Mouse (Mus musculus) limb, embryonic 13.5 days (tissue): ENCODE measurements around the gene Crls1. TPM values are rescaled to one million over a fixed set of nuclear protein-coding genes. Genes with fewer than 3 reads are reported as not detected.
A peak's percentile ranks its signal among the peaks of the same experiment; 100 is the strongest.

Experiments used
- ATAC-seq: fragments of 200-750 bp; cut with Nextera tagmentation; 2 replicates; pipeline ENCODE4 v1.8.0; 2017; ENCODE audit warnings: low read depth, moderate number of reproducible peaks, moderate TSS enrichment; ENCODE audit not compliant: low FRiP score
- H3K27ac ChIP-seq: fragments of 300-500 bp; sonication (generic); 2 replicates; pipeline ENCODE4 v1.5.1; 2015; ENCODE audit warnings: inconsistent platforms, mild to moderate bottlenecking, moderate library complexity
- H3K27me3 ChIP-seq: fragments of 300-500 bp; sonication (generic); 2 replicates; pipeline ENCODE4 v1.6.1; 2015; ENCODE audit warnings: mild to moderate bottlenecking, inconsistent platforms
- H3K36me3 ChIP-seq: fragments of 300-500 bp; sonication (generic); 2 replicates; pipeline ENCODE4 v1.6.1; 2015; ENCODE audit warnings: inconsistent platforms, mild to moderate bottlenecking, moderate library complexity
- H3K4me1 ChIP-seq: fragments of 300-500 bp; sonication (generic); 2 replicates; pipeline ENCODE4 v1.6.1; 2015; ENCODE audit warnings: inconsistent platforms
- H3K4me2 ChIP-seq: fragments of 300-500 bp; sonication (generic); replicated peaks from 2 replicates; pipeline ENCODE4 v1.6.1; 2015; ENCODE audit warnings: inconsistent platforms, mild to moderate bottlenecking, moderate library complexity
- H3K4me3 ChIP-seq: fragments of 300-500 bp; sonication (generic); 2 replicates; pipeline ENCODE4 v1.5.1; 2015; ENCODE audit warnings: moderate library complexity, mild to moderate bottlenecking, inconsistent platforms
- H3K9ac ChIP-seq: fragments of 300-500 bp; sonication (generic); 2 replicates; pipeline ENCODE4 v1.6.1; 2015; ENCODE audit warnings: mild to moderate bottlenecking, inconsistent platforms
- H3K9me3 ChIP-seq: fragments of 300-500 bp; sonication (generic); 2 replicates; pipeline ENCODE4 v1.6.1; 2016; ENCODE audit warnings: inconsistent platforms
- WGBS: fragments of 180-500 bp; shearing (Covaris S2); methylation state at CpG from one replicate; pipeline ENCODE4 v1.1.7; 2015; 5-methylcytosine and 5-hydroxymethylcytosine counted together
- polyA plus RNA-seq: library from polyadenylated mRNA; unstranded; fragments of >200 nt; fragmentation: Nextera tagmentation; extraction: Ambion mirVana; gene quantifications from 2 replicates; pipeline ENCODE4 v1.2.1, GENCODE M21; 2015

Crls1 gene
- polyA plus RNA-seq, 1 experiment from 2014 or later: 14.9 TPM

DNA sequence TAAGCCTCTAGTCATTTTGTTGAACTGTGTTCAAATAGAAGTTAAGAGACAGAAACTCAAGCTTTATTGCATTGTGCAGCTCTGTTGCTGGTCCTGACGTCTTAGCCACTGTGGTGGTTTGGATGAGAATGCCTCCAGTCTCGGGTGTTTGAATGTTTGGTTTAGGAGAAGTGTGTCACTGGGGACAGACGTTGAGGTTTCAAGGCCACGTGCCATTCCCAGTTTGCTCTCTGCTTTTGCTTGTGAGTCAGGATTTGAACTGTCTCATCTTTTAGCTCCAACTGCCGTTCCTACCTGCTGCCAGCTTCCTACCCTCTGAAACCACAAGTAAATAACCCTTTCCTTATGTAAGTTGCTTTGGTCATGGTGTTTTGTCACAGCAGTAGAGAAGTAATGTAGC lies 21.1 kb downstream of the Crls1 start:
- Histone ChIP-seq H3K9ac (no peak overlapping the region), H3K36me3 (peaks cover 33% of the 10 kb centered on the region), H3K27me3 (no peaks in the 10 kb centered on the region), H3K9me3 (no peaks in the 10 kb centered on the region), H3K4me1 (no peaks in the 10 kb centered on the region), H3K4me2 (no peak overlapping the region), H3K27ac (no peak overlapping the region), H3K4me3 (no peak overlapping the region)
- 79% methylated on average over 5 of the region's 5 CpGs for WGBS
- ATAC-seq: no peak

DNA sequence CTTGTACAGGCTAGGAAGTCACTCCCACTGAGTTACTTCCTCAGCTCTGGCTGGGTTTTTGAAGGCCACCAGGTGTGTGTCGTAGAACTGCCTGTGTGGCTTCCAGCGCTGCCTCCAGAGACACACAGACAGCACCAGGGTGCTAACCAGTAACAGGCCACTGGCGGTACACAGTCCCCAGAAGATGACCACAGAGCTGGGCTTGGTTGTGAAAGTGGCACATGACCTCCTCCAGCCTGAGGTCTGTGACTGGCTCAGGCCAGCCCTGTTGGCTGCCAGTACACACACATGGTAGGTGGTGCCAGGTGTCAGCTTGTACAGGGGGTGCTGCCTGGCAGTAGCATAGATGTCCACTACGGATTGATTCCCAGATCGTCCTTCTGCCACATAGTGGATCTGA lies 23.2 kb downstream of the Crls1 start:
- ATAC-seq: no peak
- H3K4me2 ChIP-seq: no peak overlapping the region
- H3K36me3 ChIP-seq: peaks cover 21% of the 10 kb centered on the region
- no peak overlapping the region for H3K9ac ChIP-seq
- H3K4me3 ChIP-seq: no peak overlapping the region
- no peak overlapping the region for H3K27ac ChIP-seq
- H3K27me3 ChIP-seq: no peaks in the 10 kb centered on the region
- H3K4me1 ChIP-seq: no peaks in the 10 kb centered on the region
- 81% methylated on average over 5 of the region's 5 CpGs for WGBS
- no peaks in the 10 kb centered on the region for H3K9me3 ChIP-seq

DNA sequence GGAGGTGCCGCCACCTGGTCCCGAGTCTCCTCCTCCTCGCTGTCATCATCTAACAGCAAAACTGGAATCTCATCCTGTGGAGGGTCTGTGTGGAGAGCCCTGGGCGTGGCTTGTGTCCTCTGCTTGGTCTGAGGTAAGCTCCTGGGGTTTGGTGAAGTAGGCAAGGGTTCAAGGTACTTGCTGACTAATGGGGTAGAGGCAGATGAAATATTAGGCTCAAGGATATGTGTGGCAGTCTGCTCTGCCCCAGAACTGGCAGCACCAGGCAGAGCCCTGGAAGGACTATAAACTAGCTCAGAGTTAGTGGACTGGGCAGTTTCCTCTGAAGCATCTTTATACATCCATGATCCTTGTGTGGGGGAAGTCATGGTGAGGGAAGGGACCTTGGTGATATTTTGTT lies 23.8 kb downstream of the Crls1 start:
- WGBS: 78% methylated on average over 4 of the region's 4 CpGs
- Histone ChIP-seq H3K4me2 (no peak overlapping the region), H3K27ac (no peak overlapping the region), H3K27me3 (no peaks in the 10 kb centered on the region), H3K4me1 (no peaks in the 10 kb centered on the region), H3K4me3 (no peak overlapping the region), H3K9me3 (no peaks in the 10 kb centered on the region), H3K9ac (no peak overlapping the region), H3K36me3 (peaks cover 18% of the 10 kb centered on the region)
- ATAC-seq: no peak

DNA sequence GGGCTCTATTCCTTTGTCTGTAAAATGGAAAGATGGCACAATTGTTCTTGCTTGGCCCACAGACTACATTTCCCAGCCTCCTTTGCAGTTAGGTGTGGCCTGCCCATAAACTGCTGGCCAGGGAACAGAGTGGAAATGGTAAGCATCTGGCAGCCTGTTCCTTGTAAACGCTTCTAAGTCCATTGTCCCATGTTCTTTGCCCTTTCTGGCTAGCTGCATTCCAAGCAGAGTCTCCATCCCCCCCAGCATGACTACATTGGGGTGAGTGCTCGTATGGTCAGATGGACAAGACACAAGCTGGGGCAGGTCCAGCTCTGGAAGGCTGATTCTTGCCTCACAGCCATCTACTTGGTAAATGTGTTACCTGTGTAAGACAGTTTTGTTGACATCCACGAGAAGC lies 25.2 kb downstream of the Crls1 start:
- no peak overlapping the region for H3K4me3 ChIP-seq
- no peaks in the 10 kb centered on the region for H3K9me3 ChIP-seq
- ATAC-seq: no peak
- no peak overlapping the region for H3K4me2 ChIP-seq
- peaks cover 11% of the 10 kb centered on the region for H3K36me3 ChIP-seq
- H3K27ac ChIP-seq: no peak overlapping the region
- no peaks in the 10 kb centered on the region for H3K4me1 ChIP-seq
- H3K9ac ChIP-seq: no peak overlapping the region
- H3K27me3 ChIP-seq: peaks cover 3% of the 10 kb centered on the region; the same call in 1 of the 2 replicates
- WGBS: 65% methylated on average over 3 of the region's 3 CpGs

DNA sequence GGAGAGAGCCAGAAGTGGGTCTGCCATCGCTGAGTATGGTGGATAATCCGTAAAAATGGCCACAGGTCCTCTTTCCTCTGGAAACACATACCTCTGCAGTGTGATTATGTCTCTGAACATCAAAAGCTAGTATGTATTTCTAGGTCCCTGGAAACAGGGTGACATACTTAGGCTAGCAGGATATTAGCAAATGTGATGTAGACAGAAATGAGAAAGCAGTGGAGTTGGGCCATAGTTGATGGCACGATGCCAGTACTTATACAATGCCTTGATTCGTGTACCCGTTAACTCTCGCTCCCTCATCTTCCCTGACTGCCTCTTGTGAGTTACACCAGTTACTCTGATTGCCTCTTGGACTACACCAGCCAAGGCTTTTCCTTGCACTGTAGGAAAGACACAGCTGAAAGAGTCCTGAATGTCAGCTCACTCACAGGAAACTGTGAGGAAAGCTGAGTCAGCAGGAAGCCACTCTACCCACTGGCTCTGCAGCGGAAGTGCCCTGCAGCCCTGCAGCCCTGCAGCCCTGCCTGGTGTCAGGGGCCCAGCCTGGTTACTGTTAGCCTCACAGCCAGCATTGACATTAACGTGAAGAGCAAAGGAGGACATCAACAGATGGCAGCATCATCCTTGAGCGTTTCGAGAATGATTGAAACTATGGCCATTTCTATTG lies 27.3 kb downstream of the Crls1 start:
- Histone ChIP-seq H3K4me2 (no peak overlapping the region), H3K9me3 (no peaks in the 10 kb centered on the region), H3K4me1 (peaks cover under 1% of the 10 kb centered on the region; the same call in 1 of the 2 replicates), H3K27me3 (peaks cover 24% of the 10 kb centered on the region), H3K36me3 (no peaks in the 10 kb centered on the region), H3K9ac (no peak overlapping the region), H3K27ac (no peak overlapping the region), H3K4me3 (no peak overlapping the region)
- ATAC-seq: no peak
- WGBS: 81% methylated on average over 10 of the region's 10 CpGs

DNA sequence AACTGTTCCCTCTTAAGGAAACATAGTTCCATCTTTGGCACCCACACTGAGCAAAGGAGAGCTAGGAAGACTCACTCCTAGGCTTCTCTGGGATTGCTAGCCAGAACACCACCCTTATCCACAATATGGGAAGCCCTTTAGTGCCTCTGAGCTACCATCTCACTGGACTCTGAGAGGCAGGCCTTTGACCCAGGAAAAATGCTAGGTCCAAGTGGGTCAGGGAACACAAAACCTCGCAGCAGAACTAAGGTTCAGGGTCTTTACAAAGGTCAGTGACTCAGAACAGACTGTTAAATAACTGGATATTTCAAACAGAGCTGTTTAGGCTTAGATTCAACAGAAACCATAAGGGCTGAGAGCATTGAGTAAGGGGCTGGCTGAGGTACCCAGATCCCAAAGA lies 30.5 kb downstream of the Crls1 start:
- no peak overlapping the region for H3K9ac ChIP-seq
- H3K4me3 ChIP-seq: no peak overlapping the region
- H3K4me1 ChIP-seq: peaks cover 25% of the 10 kb centered on the region
- H3K27me3 ChIP-seq: peaks cover 53% of the 10 kb centered on the region
- H3K27ac ChIP-seq: no peak overlapping the region
- H3K36me3 ChIP-seq: no peaks in the 10 kb centered on the region
- H3K4me2 ChIP-seq: no peak overlapping the region
- WGBS: 63% methylated on average over 1 of the region's 1 CpGs
- no peaks in the 10 kb centered on the region for H3K9me3 ChIP-seq
- ATAC-seq: no peak

DNA sequence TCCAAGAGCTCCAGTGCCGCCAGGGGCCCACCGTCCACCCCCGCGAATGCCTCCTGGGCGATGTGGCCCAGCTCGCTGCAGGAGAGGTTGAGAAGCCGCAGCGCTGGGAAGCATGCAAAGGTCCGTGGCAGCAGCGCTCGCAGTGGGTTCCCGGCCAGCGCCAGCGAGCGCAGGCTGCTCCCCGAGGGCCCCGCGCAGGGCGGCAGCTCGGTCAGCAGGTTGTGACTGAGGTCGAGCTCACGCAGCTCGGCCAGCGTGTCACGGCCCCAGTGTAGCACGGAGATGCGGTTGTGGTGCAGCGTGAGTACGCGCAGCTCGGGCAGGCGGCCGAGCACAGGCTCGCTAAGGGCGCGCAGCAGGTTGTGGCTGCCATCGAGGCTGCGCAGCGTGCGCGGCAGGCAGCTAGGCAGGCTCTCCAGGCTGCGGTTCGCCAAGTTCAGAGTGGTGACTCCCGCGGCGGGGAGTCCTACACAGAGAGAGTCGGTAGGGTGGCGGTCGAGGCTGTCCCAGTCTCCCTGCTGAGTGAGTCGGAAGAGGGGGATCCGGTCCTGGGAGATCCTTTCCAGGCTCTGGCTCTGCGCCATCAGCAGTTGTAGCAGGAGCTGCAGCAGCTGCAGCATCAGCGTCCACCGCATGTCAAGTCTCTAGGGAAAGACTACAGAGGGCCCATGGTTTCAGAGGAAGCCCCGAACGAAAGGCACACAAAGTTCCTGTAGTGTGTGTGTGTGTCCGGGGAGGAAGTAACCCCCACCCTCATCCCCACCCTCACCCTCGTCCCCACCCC lies 33.0 kb downstream of the Crls1 start:
- Histone ChIP-seq H3K4me1 (peaks cover 25% of the 10 kb centered on the region), H3K36me3 (no peaks in the 10 kb centered on the region), H3K27me3 (peaks cover 53% of the 10 kb centered on the region), H3K4me3 (peak overlapping the region; percentile 54), H3K9me3 (no peaks in the 10 kb centered on the region), H3K27ac (no peak overlapping the region), H3K9ac (peak overlapping the region; percentile 58), H3K4me2 (peak overlapping the region; percentile 97)
- ATAC-seq: peak; percentile 74
- under 1% methylated on average over 58 of the region's 58 CpGs for WGBS

DNA sequence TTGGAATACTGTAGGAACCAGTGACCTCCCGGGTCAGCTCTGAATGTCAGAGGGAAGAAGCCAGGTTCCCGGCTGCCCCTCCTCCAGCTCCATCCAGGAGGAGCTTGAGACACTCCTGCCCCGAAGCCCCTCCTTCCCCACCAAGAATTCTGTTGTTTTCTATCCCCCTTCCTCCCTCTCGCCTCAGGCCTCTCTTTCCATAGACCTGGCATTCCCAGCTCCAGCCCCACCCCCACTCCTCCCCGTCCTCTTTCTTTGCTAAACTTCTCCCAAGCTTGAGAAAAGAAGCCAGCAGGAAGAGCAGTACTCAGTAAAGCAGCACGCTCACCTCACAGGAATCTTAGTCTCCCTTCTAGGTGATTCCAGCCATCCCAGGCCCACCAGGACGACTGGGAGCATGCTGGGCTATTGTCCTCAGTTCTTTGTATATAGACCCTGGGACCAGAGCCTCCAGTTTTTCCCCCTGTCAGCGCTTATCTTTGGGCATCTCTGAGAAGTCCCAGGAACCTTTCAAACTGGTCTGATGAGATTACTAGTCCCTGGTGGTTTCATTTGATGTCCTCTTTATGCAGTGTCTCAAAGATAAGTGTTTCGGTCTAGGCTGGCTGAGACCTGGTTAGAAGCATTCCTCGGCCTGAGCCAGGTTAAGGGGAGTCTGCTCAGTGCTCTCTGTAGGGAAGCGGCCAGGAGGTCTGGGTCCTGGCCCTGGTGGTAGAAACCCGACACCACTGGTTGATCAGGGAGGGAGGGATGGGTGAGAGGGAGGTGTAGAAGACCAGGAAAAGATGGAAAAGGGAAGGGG lies 34.6 kb downstream of the Crls1 start, which contains the start of gene Lrrn4:
Gene Lrrn4, minus strand, starts transcription at position 48 of the 802 bp plus-strand sequence.
- H3K27ac ChIP-seq: no peak within 1 kb of the TSS
- 6% methylated on average over 12 of the region's 12 CpGs for WGBS
- H3K4me3 ChIP-seq: peak within 1 kb of the TSS; percentile 54
- H3K9me3 ChIP-seq: no peaks in the 10 kb centered on the region
- ATAC-seq: peak; percentile 18; the same call in 1 of the 2 replicates
- H3K27me3 ChIP-seq: peaks cover 53% of the 10 kb centered on the region
- peaks cover 25% of the 10 kb centered on the region for H3K4me1 ChIP-seq
- H3K36me3 ChIP-seq: no peaks in the 10 kb centered on the region
- peak within 1 kb of the TSS; percentile 97 for H3K4me2 ChIP-seq
- peak within 1 kb of the TSS; percentile 58; the same call in 1 of the 2 replicates for H3K9ac ChIP-seq

DNA sequence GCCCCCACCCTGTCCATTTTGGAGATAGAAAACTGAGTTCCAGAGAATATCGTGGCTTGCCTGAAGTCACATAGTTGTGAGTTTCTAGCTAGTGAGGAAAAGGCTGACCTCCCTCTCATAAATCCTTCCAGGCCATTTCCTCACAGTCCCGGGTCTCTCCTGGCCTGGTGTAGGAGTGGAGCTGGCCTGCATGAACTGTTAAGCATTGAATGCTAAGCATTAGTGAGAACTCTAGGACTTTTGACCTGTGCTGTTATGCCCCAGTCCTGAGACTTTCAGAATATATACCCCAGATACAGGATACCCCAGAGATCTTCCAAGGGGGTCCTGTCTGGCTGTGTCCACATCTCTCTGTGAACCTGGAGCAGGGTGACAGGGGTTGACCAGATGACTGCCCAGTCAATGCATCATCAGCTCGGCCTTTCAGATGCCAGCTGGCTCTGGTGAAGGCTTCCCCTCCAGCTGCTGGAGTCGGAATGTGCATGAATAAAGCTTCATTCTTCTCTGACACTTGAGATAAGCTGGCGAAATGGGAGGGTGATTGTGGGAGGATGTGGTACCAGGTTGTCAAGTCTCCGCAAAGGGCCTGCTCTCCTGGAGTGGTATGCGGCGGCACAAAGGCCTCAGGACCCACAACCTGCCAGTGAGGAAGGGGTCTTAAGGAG lies 38.0 kb downstream of the Crls1 start:
- H3K4me3 ChIP-seq: no peak overlapping the region
- peaks cover 23% of the 10 kb centered on the region for H3K27me3 ChIP-seq
- H3K4me1 ChIP-seq: peaks cover 18% of the 10 kb centered on the region
- 69% methylated on average over 8 of the region's 8 CpGs for WGBS
- H3K27ac ChIP-seq: no peak overlapping the region
- ATAC-seq: no peak
- H3K36me3 ChIP-seq: no peaks in the 10 kb centered on the region
- H3K9me3 ChIP-seq: no peaks in the 10 kb centered on the region
- H3K9ac ChIP-seq: no peak overlapping the region
- H3K4me2 ChIP-seq: no peak overlapping the region

DNA sequence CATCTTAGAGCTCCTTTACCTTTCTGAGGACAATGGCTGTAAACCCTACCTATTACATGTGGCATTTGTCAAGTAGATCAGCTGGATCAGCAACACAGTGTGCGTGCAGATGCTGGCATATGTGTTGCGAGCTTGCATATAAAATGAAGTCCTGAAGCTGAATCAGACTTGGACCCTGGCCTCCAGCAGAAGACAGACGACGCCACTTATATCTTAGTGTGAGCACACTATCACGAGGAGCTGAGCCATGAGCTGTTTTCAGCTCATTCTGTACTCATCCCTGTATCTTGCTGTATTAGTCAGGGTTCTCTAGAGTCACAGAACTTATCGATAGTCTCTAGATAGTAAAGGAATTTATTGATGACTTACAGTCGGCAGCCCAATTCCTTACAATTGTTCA lies 38.8 kb downstream of the Crls1 start:
- 91% methylated on average over 7 of the region's 7 CpGs for WGBS
- Histone ChIP-seq H3K27ac (no peak overlapping the region), H3K4me1 (peaks cover 12% of the 10 kb centered on the region), H3K27me3 (peaks cover 14% of the 10 kb centered on the region), H3K4me2 (no peak overlapping the region), H3K9ac (no peak overlapping the region), H3K9me3 (no peaks in the 10 kb centered on the region), H3K36me3 (no peaks in the 10 kb centered on the region), H3K4me3 (no peak overlapping the region)
- no peak for ATAC-seq

DNA sequence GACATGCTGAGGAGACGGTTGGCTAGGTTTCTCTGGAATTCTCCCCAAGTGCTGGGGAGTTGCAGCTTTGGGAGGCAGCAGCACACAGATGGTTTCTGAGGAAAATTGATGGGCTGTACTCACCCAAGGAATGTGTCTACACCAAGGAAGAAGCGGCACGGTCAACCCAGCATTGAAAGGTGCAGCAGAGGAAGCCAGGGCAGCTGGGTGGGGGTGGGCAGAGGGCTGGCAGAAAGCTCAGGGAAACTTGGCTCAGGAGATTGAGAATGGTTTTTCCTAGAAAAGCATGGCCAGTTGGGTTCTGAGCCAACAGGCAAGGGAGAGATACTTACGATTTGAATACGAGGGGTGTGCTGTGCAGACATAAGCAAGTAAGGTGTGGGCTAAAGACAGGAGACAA lies 47.4 kb downstream of the Crls1 start:
- Histone ChIP-seq H3K4me1 (no peaks in the 10 kb centered on the region), H3K9ac (no peak overlapping the region), H3K4me3 (no peak overlapping the region), H3K4me2 (no peak overlapping the region), H3K27ac (no peak overlapping the region), H3K36me3 (no peaks in the 10 kb centered on the region), H3K9me3 (no peaks in the 10 kb centered on the region), H3K27me3 (no peaks in the 10 kb centered on the region)
- ATAC-seq: no peak
- 84% methylated on average over 5 of the region's 5 CpGs for WGBS
